Mouse (Mus musculus): ENCODE results near the gene Ppp3ca.

Ppp3ca gene

GRCm38 (mm10) chr3:136982021-136982420, 312.1 kb downstream of the Ppp3ca start:
- intact Hi-C loops (cut with DNase I) = no loop called here

DNA sequence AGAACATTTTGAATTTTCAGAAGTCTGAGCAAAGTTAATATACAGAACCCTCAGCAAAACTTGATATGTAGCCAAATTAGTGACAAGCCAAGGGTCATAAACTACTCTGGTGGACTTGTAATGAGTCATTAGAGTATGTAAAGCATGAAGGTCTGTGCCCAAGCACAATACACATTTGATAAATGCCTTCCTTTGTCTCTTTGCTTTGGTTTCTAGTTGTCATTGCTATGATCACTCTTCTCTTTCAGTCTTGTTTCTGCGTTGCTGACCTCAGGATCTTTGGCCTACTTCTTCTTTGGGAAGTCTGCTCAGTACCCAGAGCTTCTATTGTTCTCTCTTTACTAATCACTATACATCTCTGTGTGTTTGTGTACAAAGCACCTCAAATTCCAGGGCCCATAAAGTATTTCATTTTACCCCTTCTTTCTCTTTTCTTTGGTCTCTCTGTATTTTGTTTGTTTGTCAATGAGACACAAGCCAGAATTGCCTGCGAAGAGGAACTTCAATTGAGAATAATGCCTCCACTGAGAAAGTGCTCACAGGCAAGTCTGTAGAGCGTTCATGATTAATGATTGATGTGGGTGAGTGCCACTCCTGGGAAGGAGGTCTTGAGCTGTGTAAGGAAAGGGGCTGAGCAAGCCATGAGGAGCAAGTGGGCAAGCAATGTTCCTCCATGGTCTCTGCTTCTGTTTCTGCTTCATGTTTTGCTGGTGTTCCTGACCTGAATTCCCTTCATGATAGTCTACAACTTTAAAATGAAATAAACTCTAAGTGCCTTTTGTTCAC, 316.4 kb downstream of the Ppp3ca start:
- intact Hi-C loops (cut with DNase I) = no loop called here

Small RNA genes lying within 50 kb of the gene (microRNA-seq; reads per million reads assigned to microRNA genes)
- gene Gm44327 = 0 reads per million in 2 experiments
